Mouse (Mus musculus): Measurements from ENCODE around the gene Galnt13. TPM values are rescaled to one million over a fixed set of nuclear protein-coding genes. Genes with fewer than 3 reads are reported as not detected.
"Not testable (repeated sequence)": the region's sequence is repeated elsewhere in the genome, so short reads cannot be mapped to it uniquely, and the experiment has no call there.

The Galnt13 gene
- total RNA-seq, 2 experiments from 2014 or later, result 23.0 to 26.0 TPM

- Histone ChIP-seq H3K4me3 (no peak overlapping the region), H3K27ac (no peak overlapping the region)
- DNase-seq (ENCODE audit: low spot score in 2 of 2), result no peak
- no peak for TF ChIP-seq CTCF (conservative IDR thresholded peaks at IDR 0.05)
Observed at GRCm38 (mm10) chr2:54983839-54984238, 547.7 kb downstream of the Galnt13 start.

- H3K4me3 ChIP-seq; DNase-seq (ENCODE audit: low spot score in 2 of 2); H3K27ac ChIP-seq: not testable (repeated sequence)
Observed at GRCm38 (mm10) chr2:55022539-55022938, 586.4 kb downstream of the Galnt13 start.

GRCm38 (mm10) chr2:55034610-55035009, 598.5 kb downstream of the Galnt13 start:
- H3K27ac ChIP-seq, result no peak overlapping the region
- TF ChIP-seq CTCF (conservative IDR thresholded peaks at IDR 0.05), result peak; percentile 77
- no peak overlapping the region for H3K4me3 ChIP-seq
- DNase-seq (ENCODE audit: low spot score in 2 of 2), result no peak

DNA sequence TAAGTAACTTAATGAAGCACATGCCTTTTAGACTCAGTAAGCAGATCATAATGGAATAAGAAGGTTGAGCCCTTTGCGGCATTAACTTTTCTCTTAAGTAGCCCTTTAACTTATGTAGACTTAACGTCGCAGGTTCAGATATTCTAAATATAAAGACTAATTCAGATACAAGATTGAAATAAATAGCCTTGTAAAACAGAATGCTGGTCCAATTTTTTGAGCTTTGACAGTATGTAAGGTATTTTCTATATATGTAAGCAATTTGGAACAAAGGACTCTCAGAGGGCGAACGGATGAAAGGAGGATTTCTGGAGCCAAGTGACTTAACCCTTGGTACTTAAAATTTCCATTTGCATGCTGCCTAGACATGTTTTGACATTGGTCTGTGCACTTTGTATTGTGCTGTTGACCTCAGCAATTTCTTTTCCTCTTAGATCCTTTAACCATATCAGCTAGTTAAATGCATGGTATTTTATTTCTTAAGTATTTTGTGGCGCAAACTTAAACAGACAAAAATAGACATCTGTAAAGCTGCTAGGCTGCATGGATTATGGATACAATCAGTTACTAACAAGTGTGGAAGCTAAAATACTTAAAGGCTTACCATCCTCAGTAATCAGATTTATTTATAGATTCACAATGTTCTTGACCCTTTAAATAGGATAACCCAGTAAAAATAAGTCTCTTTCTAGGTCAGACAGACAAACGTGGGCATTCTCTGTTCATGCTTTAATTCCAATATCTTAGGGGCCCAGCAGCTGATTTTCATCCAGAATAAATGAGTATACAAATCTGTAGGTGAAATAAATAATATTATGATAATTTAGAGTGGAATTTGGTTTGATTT, 629.6 kb downstream of the Galnt13 start:
- Histone ChIP-seq H3K4me3 (no peak overlapping the region), H3K27ac (no peak overlapping the region)
- no peak for DNase-seq (ENCODE audit: low spot score in 2 of 2)
- TF ChIP-seq CTCF (conservative IDR thresholded peaks at IDR 0.05), result no peak

DNA sequence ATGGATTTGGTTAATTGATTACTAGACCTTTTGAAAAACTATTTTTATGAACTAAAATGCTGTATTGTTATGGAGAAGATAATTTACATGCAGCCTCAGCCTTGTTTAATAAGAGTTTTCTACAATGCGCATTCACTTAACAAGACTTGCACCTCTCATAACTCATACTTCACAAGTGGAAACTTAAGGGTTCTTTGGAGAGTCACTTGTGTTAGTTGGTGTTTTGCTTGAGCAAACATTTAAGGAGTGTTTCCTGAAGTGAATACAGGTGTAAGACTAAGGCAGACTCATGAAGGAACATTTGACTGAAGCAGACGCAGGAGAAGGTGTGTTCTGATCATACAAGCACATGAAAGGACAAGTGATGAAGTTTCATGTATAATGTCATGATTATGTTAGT, 649.5 kb downstream of the Galnt13 start:
- H3K27ac ChIP-seq, result no peak overlapping the region
- no peak for TF ChIP-seq CTCF (conservative IDR thresholded peaks at IDR 0.05)
- H3K4me3 ChIP-seq, result no peak overlapping the region
- DNase-seq (ENCODE audit: low spot score in 2 of 2), result no peak

- H3K27ac ChIP-seq, result no peak overlapping the region
- DNase-seq (ENCODE audit: low spot score in 2 of 2), result no peak
- no peak for TF ChIP-seq CTCF (conservative IDR thresholded peaks at IDR 0.05)
- no peak overlapping the region for H3K4me3 ChIP-seq
Observed at GRCm38 (mm10) chr2:55088034-55088433, 651.9 kb downstream of the Galnt13 start.

DNA sequence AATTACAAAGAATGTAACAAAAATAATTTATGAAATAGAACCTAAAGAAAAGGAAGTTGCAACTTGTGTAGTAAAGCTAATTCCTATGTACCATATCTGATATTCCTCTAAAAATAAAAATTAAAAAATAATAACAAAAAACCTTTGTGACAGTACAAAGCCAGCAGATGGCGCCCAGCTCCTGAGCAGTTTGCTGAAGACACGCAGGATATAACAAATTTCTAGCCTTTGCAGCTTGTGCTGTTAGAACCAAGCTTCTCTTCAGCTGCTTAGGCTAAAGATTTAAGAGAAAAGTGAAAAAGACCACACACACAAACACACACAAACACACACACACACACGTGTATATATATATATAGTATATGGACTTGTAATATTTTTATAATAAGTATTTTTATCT, 654.2 kb downstream of the Galnt13 start:
- peak; percentile 80 for TF ChIP-seq CTCF (conservative IDR thresholded peaks at IDR 0.05)
- no peak overlapping the region for H3K4me3 ChIP-seq
- H3K27ac ChIP-seq, result no peak overlapping the region
- peak; percentile 15 to 36 for DNase-seq (ENCODE audit: low spot score in 2 of 2)

- no peak overlapping the region for H3K27ac ChIP-seq
- no peak for TF ChIP-seq CTCF (conservative IDR thresholded peaks at IDR 0.05)
- no peak for DNase-seq (ENCODE audit: low spot score in 2 of 2)
- no peak overlapping the region for H3K4me3 ChIP-seq
Observed at GRCm38 (mm10) chr2:55091495-55091894, 655.4 kb downstream of the Galnt13 start.

GRCm38 (mm10) chr2:55099100-55099499, 663.0 kb downstream of the Galnt13 start:
- TF ChIP-seq CTCF (conservative IDR thresholded peaks at IDR 0.05), result peak; percentile 70
- Histone ChIP-seq H3K4me3 (no peak overlapping the region), H3K27ac (no peak overlapping the region)
- DNase-seq (ENCODE audit: low spot score in 2 of 2), result no peak

GRCm38 (mm10) chr2:55101279-55101678, 665.2 kb downstream of the Galnt13 start:
- peak; percentile 66 for TF ChIP-seq CTCF (conservative IDR thresholded peaks at IDR 0.05)
- DNase-seq (ENCODE audit: low spot score in 2 of 2), result no peak
- H3K4me3 ChIP-seq, result no peak overlapping the region
- H3K27ac ChIP-seq, result no peak overlapping the region

- Histone ChIP-seq H3K4me3 (no peak overlapping the region), H3K27ac (no peak overlapping the region)
- DNase-seq (ENCODE audit: low spot score in 2 of 2), result no peak
- TF ChIP-seq CTCF (conservative IDR thresholded peaks at IDR 0.05), result no peak
Observed at GRCm38 (mm10) chr2:55103521-55103920, 667.4 kb downstream of the Galnt13 start.

GRCm38 (mm10) chr2:55107828-55108227, 671.7 kb downstream of the Galnt13 start:
- H3K4me3 ChIP-seq, result no peak overlapping the region
- no peak for TF ChIP-seq CTCF (conservative IDR thresholded peaks at IDR 0.05)
- no peak for DNase-seq (ENCODE audit: low spot score in 2 of 2)
- H3K27ac ChIP-seq, result no peak overlapping the region

- Histone ChIP-seq H3K4me3 (no peak overlapping the region), H3K27ac (no peak overlapping the region)
- DNase-seq (ENCODE audit: low spot score in 2 of 2), result no peak
- no peak for TF ChIP-seq CTCF (conservative IDR thresholded peaks at IDR 0.05)
Observed at GRCm38 (mm10) chr2:55153089-55153488, 717.0 kb downstream of the Galnt13 start.

DNA sequence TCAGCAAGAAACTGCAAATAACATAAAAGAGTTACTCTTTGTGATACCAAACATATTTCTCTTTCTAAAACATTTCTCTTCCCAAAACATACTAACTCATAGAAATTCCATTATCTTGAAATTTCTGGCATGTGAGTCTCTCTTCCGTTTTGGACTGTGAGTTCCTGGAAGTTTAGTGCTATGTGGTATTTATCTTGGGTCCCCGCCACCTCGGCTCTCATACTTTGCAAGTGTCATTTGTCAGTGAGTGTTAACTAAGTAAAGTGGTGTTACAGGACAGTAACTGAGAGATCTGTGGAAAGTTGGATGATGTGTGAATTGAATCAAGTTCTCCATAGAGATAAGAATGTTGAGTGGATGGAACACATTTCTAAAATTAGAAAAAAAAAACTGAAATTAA, 728.7 kb downstream of the Galnt13 start:
- TF ChIP-seq CTCF (conservative IDR thresholded peaks at IDR 0.05), result no peak
- no peak overlapping the region for H3K27ac ChIP-seq
- DNase-seq (ENCODE audit: low spot score in 2 of 2), result no peak

More for the DNA sequence above, 728.7 kb downstream of the Galnt13 start:
- H3K4me3 ChIP-seq, result no peak overlapping the region
